Mouse (Mus musculus): ENCODE measurements at regions not wholly inside any gene's neighbourhood (a gene's known extent, or its start where the extent isn't known, plus 50 kb on each side); places are given as distances from the start of the nearest gene placed in this dataset.

DNA sequence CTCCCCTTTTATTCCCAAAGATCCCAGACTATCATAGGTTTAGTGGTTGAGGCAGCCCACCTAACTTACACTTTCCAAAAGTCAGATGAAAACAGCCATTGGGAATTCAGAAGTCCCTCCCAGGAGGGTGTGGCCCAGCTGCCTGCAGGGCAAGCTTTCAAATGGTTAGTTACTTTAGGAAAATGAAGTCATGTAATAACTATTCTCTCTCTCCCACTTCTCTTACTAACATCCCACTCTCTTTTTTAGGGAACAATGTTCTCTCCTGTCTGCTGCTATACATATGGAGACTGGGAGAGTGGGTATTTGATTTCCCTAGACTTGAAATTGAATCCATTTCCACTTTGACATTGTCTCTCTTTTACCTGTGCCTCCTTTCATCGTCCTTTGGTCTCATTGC, 55.0 kb downstream of the Zfp648 start:
- DNase-seq: no peak

DNA sequence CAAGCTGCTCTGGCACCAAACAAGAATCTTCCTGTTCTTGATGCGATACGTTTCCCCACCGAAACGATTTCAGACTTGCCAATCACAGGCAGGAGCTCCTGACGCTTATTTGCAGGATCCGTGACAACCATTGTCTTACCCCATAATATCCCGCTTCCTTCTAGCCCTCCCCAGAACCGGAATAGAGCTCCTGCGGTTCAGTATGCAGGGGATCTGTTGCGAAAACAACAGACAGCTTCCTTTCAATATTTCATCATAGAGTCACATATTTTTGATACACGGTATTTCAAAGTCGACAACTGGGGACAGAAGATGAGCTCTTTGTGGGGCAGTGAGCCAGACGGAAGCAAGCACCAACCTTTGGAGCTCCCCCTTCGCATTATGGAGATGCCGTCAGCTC, 55.8 kb downstream of the Zfp648 start:
- DNase-seq: peak; percentile 26

DNA sequence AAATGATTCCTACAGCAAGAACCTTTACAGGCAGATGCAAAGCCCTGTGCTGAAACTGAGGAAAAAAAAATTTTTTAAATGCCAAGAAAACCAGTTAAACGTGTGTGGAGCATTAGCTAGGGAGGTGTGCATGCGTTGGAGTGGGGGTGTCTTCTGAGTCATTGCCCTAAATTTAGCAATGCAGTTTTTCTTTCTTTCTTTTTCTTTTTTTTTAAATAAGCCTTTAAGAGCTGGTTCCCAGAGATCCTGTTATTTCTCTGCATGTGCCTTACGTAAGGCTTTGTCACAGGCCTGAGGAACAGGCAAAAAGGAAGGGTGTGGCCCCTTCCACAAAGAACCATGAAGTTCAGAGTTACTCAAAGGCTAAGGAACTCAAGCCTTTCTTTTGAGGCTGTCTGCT, 57.5 kb downstream of the Zfp648 start:
- DNase-seq: peak; percentile 40

DNA sequence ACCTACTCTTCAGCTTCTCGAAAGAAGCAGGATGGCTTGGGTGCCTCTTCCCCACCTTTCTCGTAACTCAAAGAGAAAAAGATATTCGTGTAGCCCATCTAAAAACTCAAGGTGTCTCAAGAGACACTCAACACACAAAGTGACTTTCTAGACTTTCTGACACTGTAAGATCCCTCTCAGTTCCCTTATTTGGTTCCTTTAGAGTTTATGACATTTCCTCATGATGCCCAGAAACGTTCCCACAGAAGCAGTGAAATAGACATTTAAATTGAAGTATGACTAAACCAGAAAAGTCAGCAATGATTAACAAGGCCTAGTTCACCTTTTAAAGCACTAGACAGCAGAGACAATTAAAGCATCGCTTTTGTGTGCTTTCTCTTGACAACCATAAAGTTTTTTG, 59.4 kb downstream of the Zfp648 start:
- DNase-seq: no peak

DNA sequence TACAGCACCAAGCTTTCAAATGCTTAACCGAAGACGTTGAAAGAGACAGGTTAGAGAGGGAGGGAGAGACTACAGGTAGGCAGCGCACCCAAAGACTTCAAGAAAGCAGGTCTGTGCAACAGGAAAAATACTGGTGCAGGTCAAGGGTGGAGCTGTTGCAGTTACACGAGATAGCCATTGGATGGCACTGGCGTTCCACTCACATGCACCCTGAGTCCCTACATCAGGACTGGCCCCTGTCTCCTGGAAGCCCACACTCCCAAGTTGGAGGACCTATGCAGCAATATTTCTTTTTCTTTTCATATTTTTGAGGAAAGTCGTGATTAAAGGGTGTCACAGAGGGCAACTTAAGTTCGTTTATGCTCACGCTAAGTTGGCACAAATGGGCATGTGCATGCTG, 80.5 kb downstream of the Zfp648 start:
- peak; percentile 72 for DNase-seq

DNA sequence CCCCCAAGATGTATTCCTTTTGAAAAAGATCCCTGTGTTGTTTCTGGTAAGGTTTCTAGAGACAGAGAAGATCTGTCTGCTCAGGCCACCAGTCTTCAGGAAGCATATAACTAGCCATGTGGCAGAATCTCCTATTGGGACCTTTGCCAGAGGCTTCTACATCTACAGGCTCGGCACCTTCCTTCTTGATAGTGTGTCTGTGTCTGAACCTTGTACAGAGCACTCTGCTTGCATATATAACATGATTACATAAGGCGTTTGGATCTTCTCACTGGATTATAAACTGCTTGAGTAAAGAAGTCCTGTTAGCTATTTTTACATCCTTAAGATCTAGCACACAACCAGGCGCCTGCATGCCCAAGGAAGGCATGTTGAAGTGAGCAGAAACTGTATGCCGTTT, 85.1 kb downstream of the Zfp648 start:
- no peak for DNase-seq

DNA sequence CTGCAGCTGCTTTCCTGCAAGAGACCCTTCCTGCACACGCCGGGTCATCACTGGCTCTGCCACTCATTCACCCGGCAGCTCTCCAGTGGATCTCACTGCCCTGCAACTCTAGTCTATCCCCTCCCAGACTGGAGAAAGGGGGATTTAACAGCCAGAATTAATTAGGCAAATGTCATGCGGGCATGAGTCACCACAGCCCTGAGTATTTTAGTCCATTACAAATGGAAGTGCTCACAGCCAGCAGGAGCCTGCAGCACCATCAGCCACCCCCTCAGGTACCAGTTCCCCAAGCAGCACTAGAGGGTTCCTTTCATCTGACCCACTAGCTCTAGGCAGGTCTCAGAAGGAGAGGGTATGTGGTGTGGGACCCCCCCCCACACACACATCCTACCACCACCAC, 91.7 kb downstream of the Zfp648 start:
- peak; percentile 28 for DNase-seq

DNA sequence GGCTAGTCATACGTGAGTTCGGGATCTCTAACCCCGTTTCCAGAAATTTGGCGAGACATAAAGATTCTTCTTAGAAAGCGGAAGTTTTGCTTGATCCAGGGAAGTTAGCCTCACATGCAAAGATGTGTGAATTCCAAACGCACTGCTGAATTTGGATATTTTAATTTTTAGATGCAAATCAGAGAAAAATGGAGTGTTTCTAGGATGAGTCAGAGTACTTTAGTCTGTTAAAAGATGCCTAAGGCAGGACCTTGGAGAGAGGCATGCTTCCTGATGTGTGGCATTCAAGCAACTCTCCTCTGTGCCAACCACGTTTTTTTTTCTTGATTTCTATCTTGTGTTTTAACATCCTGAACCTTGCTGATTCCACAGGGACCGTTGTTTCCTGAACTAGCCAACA, 95.1 kb downstream of the Zfp648 start:
- DNase-seq: no peak

DNA sequence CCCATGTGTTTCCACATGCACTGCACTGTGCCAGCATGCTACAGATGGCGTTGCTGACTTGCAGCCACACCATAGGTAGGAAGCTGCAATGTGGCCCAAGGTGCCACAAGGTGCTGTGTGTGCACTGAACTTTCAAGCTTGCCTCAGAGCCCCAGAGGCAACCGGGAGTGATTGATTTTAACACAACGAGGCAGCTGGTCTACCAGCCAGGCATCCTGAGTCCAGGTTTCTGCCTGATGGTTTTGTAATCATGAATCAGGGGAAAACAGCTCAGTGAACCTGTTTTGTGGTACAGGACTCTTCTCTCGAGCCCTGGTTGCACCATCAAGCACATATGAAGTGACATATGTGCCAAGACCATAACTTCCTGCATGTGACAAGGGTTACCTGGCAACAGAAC, 98.9 kb downstream of the Zfp648 start:
- no peak for DNase-seq

DNA sequence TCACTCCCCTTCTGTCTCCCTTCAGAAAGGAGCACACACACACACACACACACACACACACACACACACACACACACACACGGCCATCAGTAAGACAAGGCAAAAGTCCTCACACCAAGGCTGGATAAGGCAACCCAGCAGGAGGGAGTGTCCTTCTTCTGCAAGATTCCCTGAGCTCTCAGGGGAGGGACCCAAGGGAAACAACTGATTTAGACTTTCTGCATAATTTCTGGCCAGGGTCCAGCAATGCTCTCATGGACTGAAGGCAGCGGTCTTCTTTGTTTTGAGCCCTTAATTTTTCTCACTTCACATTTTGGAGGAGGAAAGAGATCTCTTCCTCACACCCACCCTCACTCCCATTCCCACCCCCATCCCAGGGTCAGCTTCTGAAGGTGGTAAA, 108.7 kb downstream of the Zfp648 start:
- no peak for DNase-seq
